Mouse (Mus musculus) liver, adult 2 months (tissue): ENCODE results near the gene Hsp90b1. TPM values are rescaled to one million over a fixed set of nuclear protein-coding genes. Genes with fewer than 3 reads are reported as not detected.
"Not testable (repeated sequence)": the region's sequence is repeated elsewhere in the genome, so short reads cannot be mapped to it uniquely, and the experiment has no call there.

Experiments
- DNase-seq: peaks from one replicate; pipeline ENCODE4 v3.0.0-alpha.2; 2011; ENCODE audit warnings: low read depth, low spot score; ENCODE audit errors: extremely low read depth
- H3K27ac ChIP-seq: fragments of 200-500 bp; replicated peaks from 2 replicates; pipeline ENCODE4 v1.5.1; 2012; ENCODE audit warnings: low read depth, mild to moderate bottlenecking, control low read depth, inconsistent platforms, low read length; ENCODE audit not compliant: insufficient read depth
- H3K27me3 ChIP-seq: fragments of 200-500 bp; 2 replicates; pipeline ENCODE4 v1.6.1; 2012; ENCODE audit warnings: mild to moderate bottlenecking, moderate library complexity, low read length, inconsistent platforms; ENCODE audit not compliant: control insufficient read depth, insufficient read depth
- H3K36me3 ChIP-seq: fragments of 200-500 bp; 2 replicates; pipeline ENCODE4 v1.6.1; 2012; ENCODE audit warnings: low read length, inconsistent platforms; ENCODE audit not compliant: control insufficient read depth, insufficient read depth
- H3K4me1 ChIP-seq: fragments of 200-500 bp; 2 replicates; pipeline ENCODE4 v1.6.1; 2011; ENCODE audit warnings: low read length; ENCODE audit not compliant: control insufficient read depth, insufficient read depth
- H3K4me3 ChIP-seq: fragments of 200-500 bp; 2 replicates; pipeline ENCODE4 v1.5.1; 2011; ENCODE audit warnings: low read depth, mild to moderate bottlenecking, control low read depth, low read length, moderate library complexity; ENCODE audit not compliant: insufficient read depth
- H3K79me2 ChIP-seq: fragments of 200-500 bp; 2 replicates; pipeline ENCODE4 v1.6.1; 2012; ENCODE audit warnings: inconsistent platforms, mild to moderate bottlenecking, low read length, moderate library complexity; ENCODE audit not compliant: control insufficient read depth, insufficient read depth
- H3K9ac ChIP-seq: fragments of 200-500 bp; 2 replicates; pipeline ENCODE4 v1.6.1; 2012; ENCODE audit warnings: low read depth, mild to moderate bottlenecking, control low read depth, inconsistent platforms, low read length
- WGBS: fragments of 180-500 bp; shearing (Covaris S2); methylation state at CpG from one replicate; pipeline ENCODE4 v1.1.7; 2018; 5-methylcytosine and 5-hydroxymethylcytosine counted together
- polyA plus RNA-seq: library from polyadenylated mRNA; depleted of rRNA; stranded (reverse); fragments of >200 nt; gene quantifications from 2 replicates; pipeline ENCODE4 v1.2.3, GENCODE M21; 2012; rRNA removed
- total RNA-seq: library from RNA; depleted of rRNA; stranded (reverse); fragments of >200 nt; gene quantifications from 2 replicates; pipeline ENCODE4 v1.2.3, GENCODE M21; 2014; rRNA removed

Gene Hsp90b1
- total and polyA plus RNA-seq, 2 experiments: 78.7 to 830 TPM

DNA sequence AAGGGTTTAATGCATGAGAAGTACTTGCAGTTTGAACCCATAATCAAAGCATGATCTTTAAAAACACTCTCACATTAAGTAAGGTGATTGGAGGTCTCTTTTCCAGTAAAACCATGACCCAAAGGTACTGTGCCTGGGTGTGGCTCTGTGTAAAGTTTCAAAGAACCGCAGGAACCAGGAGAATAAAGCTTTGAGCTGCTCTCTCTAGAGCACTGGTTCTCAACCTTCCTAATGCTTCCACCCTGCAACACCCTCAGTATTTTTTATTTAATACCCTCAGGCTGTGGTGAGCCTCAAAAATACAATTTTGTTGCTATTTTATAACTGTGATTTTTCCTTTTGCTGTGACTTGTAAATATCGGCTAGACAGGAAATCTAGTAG is 20.5 kb downstream of the Hsp90b1 start:
- not testable (repeated sequence) for H3K9ac ChIP-seq, H3K4me1 ChIP-seq, H3K36me3 ChIP-seq, H3K27me3 ChIP-seq, H3K79me2 ChIP-seq, H3K4me3 ChIP-seq, DNase-seq, H3K27ac ChIP-seq
- WGBS: 30% methylated on average over 2 of the region's 2 CpGs

DNA sequence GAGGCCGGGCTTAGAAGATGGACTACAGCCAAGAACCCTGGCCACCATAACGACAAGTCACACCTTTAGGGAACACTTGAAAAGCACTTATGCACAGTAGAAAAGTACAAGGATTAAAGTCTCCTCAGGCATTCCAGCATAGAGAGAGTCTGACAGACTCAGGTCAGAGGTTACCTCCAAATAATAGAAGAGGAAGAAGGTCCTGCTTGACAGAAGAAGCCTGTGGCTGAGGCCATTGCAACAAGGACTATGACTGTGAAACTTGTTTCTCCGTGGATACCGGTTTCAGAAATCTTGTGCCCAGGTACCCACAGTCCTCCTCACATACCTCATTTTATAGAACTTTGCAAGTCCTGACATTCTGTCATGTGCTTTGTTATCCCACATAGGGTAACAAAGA is 34.8 kb downstream of the Hsp90b1 start:
- H3K27me3 ChIP-seq, H3K4me1 ChIP-seq, H3K79me2 ChIP-seq, DNase-seq, H3K27ac ChIP-seq, H3K4me3 ChIP-seq, H3K36me3 ChIP-seq, H3K9ac ChIP-seq: not testable (repeated sequence)
- 90% methylated on average over 4 of the region's 4 CpGs for WGBS

Other genes starting within 250 kb of the Hsp90b1 start
- gene Syn3, start 206.6 kb downstream of the Hsp90b1 start, total RNA-seq: 0.83 and 1.1 TPM in 2 replicates
- gene Syn3, start 206.6 kb downstream of the Hsp90b1 start, polyA plus RNA-seq: 0.81 and 1.3 TPM in 2 replicates
- gene Ttc41, start 302 bp upstream of the Hsp90b1 start, total RNA-seq: 0.87 and 1.0 TPM in 2 replicates
- gene Ttc41, start 302 bp upstream of the Hsp90b1 start, polyA plus RNA-seq: 0.77 and 1.1 TPM in 2 replicates
- 1.9 TPM in 2 replicates for gene Gm49358, start 58.5 kb upstream of the Hsp90b1 start, total RNA-seq
- gene Gm49358, start 58.5 kb upstream of the Hsp90b1 start, polyA plus RNA-seq: not detected in 2 replicates
- gene Nt5dc3, start 73.5 kb upstream of the Hsp90b1 start, total RNA-seq: 5.3 and 6.6 TPM in 2 replicates
- 8.3 and 10.3 TPM in 2 replicates for gene Nt5dc3, start 73.5 kb upstream of the Hsp90b1 start, polyA plus RNA-seq